Mouse (Mus musculus) thymus, postnatal 10 days (tissue): ENCODE data around the gene Pak6.

Source experiments
- DNase-seq, 2 experiments: peaks; one replicate each; pipeline ENCODE4 v3.0.0; 2021; ENCODE audit warnings: low spot score in 2 of 2

Gene Pak6

GRCm38 (mm10) chr2:118665616-118666015, 2.5 kb downstream of the Pak6 start:
- DNase-seq, result no peak

- no peak for DNase-seq
Measured at GRCm38 (mm10) chr2:118667181-118667580, 4.1 kb downstream of the Pak6 start.

GRCm38 (mm10) chr2:118669245-118669644, 6.1 kb downstream of the Pak6 start:
- DNase-seq, result no peak

- no peak for DNase-seq
Measured at GRCm38 (mm10) chr2:118669785-118670184, 6.7 kb downstream of the Pak6 start.

- DNase-seq, result no peak
Measured at GRCm38 (mm10) chr2:118671728-118672127, 8.6 kb downstream of the Pak6 start.

GRCm38 (mm10) chr2:118673686-118674465, 10.8 kb downstream of the Pak6 start:
- DNase-seq, result no peak

GRCm38 (mm10) chr2:118674500-118674899, 11.4 kb downstream of the Pak6 start:
- no peak for DNase-seq

GRCm38 (mm10) chr2:118676839-118677741, 14.0 kb downstream of the Pak6 start:
- no peak for DNase-seq

- DNase-seq, result no peak
Measured at GRCm38 (mm10) chr2:118677817-118678216, 14.7 kb downstream of the Pak6 start.

- DNase-seq, result no peak
Measured at GRCm38 (mm10) chr2:118679577-118679976, 16.5 kb downstream of the Pak6 start.

- no peak for DNase-seq
Measured at GRCm38 (mm10) chr2:118680926-118681325, 17.8 kb downstream of the Pak6 start.

GRCm38 (mm10) chr2:118682544-118683260, 19.6 kb downstream of the Pak6 start:
- DNase-seq, result no peak

- no peak for DNase-seq
Measured at GRCm38 (mm10) chr2:118685088-118685487, 22.0 kb downstream of the Pak6 start.

- DNase-seq, result no peak
Measured at GRCm38 (mm10) chr2:118686693-118687092, 23.6 kb downstream of the Pak6 start.

GRCm38 (mm10) chr2:118687791-118688190, 24.7 kb downstream of the Pak6 start:
- DNase-seq, result no peak

GRCm38 (mm10) chr2:118689875-118690274, 26.8 kb downstream of the Pak6 start:
- no peak for DNase-seq

- no peak for DNase-seq
Measured at GRCm38 (mm10) chr2:118693370-118693966, 30.4 kb downstream of the Pak6 start.

- peak; percentile 34 to 69 for DNase-seq
Measured at GRCm38 (mm10) chr2:118695677-118696232, 32.7 kb downstream of the Pak6 start.

- peak in 1 of 2 experiments; percentile 31 for DNase-seq
Measured at GRCm38 (mm10) chr2:118696451-118697308, 33.6 kb downstream of the Pak6 start.

GRCm38 (mm10) chr2:118697311-118697877, 34.3 kb downstream of the Pak6 start:
- DNase-seq, result no peak
